Mouse (Mus musculus): ENCODE results near the gene Acin1.

The Acin1 gene

DNA sequence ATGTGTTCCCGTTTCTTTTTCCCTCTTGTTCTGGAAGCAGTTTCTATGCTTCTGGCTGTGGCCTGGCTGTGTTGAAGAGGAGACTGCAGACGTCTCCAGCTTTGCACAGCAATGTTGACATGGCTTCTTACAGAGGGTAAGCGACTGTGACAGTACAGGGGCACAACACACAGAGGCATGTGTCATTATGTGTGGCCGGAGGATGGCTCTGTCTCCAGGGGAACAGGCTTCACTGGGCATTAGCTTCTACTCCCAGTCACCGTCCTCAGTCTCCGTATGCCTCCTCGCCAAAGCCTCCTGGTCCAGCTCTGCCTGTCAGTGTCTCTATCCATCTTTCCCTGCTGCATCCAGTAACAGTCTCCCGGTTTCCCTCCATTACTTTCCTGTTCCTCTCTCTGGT is 79.5 kb downstream of the Acin1 start:
- DNase-seq (ENCODE audit: low spot score in 2 of 2), result no peak

GRCm38 (mm10) chr14:54605752-54606321 is 80.9 kb downstream of the Acin1 start, which contains the start of gene 4931414P19Rik:
TSS of gene 4931414P19Rik (minus strand) at chr14:54605993.
- peak in 1 of 2 experiments; percentile 56 for DNase-seq (ENCODE audit: low spot score in 2 of 2)

GRCm38 (mm10) chr14:54603686-54604085 is 83.0 kb downstream of the Acin1 start:
- no peak for DNase-seq (ENCODE audit: low spot score in 2 of 2)

GRCm38 (mm10) chr14:54603038-54603654 is 83.6 kb downstream of the Acin1 start:
- peak; percentile 84 to 92 for DNase-seq (ENCODE audit: low spot score in 2 of 2)

DNA sequence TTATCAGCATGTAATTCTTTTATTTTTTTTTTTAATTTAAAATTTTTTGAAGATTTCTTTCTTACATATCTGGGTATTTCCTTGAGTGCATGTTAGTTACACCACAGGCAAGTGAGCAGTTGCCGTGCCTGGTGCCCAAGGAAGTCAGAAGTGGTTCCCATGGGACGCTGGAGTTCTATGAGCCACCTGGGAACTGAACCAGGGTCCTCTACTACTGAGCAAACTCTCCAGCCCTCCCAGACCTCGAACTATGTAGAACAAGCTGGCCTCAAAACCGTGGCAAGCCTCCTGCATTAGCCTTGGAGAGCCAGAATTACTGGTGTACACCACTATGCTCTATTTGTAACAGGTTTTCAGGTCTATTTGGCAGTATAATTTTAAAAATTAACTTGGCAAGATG is 84.1 kb downstream of the Acin1 start:
- DNase-seq (ENCODE audit: low spot score in 2 of 2), result no peak

DNA sequence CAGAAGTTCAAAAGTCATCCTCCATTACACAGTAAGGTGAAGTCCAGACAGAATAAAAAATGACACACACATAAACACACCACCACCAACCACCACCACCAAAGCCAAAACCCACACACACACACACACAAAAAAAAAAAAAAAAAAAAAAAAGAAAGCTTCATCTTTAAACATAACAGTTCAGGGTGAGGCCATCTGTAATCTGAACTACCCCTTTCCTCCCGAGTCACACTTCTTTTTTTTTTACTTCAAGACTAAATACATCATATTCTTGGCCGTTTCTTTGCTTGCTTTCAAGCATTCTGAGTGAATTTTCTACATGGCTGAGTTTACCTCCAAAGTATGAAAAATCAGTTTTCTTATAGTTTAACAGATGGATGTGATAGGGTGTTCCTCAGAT is 85.1 kb downstream of the Acin1 start:
- DNase-seq (ENCODE audit: low spot score in 2 of 2), result no peak

GRCm38 (mm10) chr14:54597084-54597483 is 89.6 kb downstream of the Acin1 start:
- DNase-seq (ENCODE audit: low spot score in 2 of 2), result no peak

DNA sequence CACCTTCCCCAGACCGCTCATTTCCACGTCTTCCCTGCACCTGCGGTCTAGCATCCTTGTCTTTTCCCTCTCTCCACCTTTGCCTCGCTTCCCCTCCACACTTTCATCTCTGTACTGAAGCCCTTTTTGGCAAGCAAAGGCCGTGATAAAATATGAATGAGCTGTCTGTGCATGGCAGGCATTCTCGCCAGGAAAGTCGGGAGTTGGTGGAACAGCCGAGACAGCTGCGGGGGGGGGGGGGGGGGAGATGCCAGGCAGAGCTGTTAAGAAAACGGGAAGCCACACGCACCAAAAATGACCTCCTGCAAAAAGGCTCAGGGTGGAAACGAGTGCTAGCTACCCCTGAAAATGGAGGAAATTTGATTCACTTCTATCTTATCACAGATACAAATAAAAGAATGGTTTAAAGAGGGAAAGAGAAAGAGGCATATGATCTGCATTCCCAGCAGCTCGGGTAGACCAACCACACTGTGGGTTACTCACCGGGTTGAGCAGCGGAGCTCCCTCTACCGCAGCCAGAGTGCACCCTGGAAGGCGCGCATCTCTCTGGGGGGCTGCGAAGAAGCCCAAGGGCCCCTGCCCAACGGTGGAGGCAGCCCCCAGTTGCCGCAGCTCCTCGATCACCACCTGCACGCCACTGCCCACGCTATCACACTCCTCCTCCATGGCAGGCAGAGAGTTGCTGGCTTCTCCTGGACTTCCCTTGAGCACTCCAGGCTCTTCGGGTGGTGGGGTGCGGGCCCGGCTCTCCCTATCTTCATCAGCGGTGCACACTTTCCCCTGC is 91.9 kb downstream of the Acin1 start:
- DNase-seq (ENCODE audit: low spot score in 2 of 2), result no peak

GRCm38 (mm10) chr14:54594055-54594454 is 92.7 kb downstream of the Acin1 start:
- no peak for DNase-seq (ENCODE audit: low spot score in 2 of 2)

- no peak for DNase-seq (ENCODE audit: low spot score in 2 of 2)
Observed at GRCm38 (mm10) chr14:54592319-54592934, 94.3 kb downstream of the Acin1 start.

Measured in frontal cortex, postnatal 25 days (tissue).